17 mouse cellular contexts compared by ENCODE assay signal in the genomic region with DNA sequence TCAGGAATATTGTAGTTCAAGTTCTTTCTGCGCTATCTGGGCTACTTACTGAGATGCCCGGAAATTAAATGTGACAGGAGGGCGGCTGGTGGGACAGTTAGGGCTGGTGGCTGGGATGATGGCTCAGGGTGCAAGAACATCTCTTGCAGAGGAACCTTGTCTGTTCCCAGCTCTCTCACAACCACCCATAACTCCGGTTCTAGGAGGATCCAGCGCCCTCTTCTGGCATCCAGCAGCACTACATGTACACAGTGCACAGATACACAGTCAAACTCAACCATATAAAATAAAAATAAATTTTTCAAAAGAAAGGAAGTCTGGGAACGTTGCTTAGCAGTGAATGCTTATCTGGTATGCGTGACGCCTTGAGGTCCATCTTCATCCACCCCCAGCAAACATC. TPM values are rescaled to one million over a fixed set of nuclear protein-coding genes. Genes with fewer than 3 reads are reported as not detected.
DNase-seq lines count a peak whose midpoint lies in the region; ATAC-seq and TF ChIP-seq lines count a peak whose summit lies in the region.
"Had no signal": no experiment of that assay in that cellular context is flagged by ENCODE, and none has a peak within 500 bp of the region (broad histone marks: within the 10 kb centered on the region; RNA-seq: fewer than 3 reads in every experiment).

No protein-coding gene starts in this region.

- peaks cover 7% of the 10 kb centered on the region for H3K4me1 ChIP-seq in heart, embryonic 13.5 days
- no peaks in the 10 kb centered on the region for H3K4me1 ChIP-seq in lung, postnatal 0 days (ENCODE audit: insufficient read depth, low read depth, low read length)
- no peaks in the 10 kb centered on the region; the same call in 1 of the 2 replicates for H3K4me1 ChIP-seq in liver, postnatal 0 days (ENCODE audit: insufficient read depth)
- H3K4me1 ChIP-seq: neural tube, embryonic 15.5 days had no signal

- H3K4me3 ChIP-seq in heart, embryonic 13.5 days = 0 out of 2 replicates have a peak overlapping the region, but pooled peaks have one; percentile 9
- H3K4me3 ChIP-seq in lung, postnatal 0 days (ENCODE audit: low read depth, low read length) = no peak overlapping the region
- H3K4me3 ChIP-seq in liver, postnatal 0 days (ENCODE audit: low read depth, low read length) = no peak overlapping the region
- H3K4me3 ChIP-seq: heart, embryonic 15.5 days; hindbrain, embryonic 12.5 days; neural tube, embryonic 15.5 days had no signal

- no peak for ATAC-seq in heart, embryonic 13.5 days (ENCODE audit: extremely low read depth, insufficient number of reproducible peaks, low FRiP score, low TSS enrichment)
- ATAC-seq in lung, postnatal 0 days = no peak
- no peak for ATAC-seq in liver, postnatal 0 days

- H3K36me3 ChIP-seq in heart, embryonic 13.5 days = no peaks in the 10 kb centered on the region
- H3K36me3 ChIP-seq in lung, postnatal 0 days (ENCODE audit: insufficient read depth, low read length) = no peaks in the 10 kb centered on the region
- H3K36me3 ChIP-seq in liver, postnatal 0 days (replicated peaks; ENCODE audit: insufficient read depth, low read length) = no peaks in the 10 kb centered on the region
- H3K36me3 ChIP-seq: heart, embryonic 15.5 days; hindbrain, embryonic 12.5 days; neural tube, embryonic 15.5 days had no signal

- no peak overlapping the region for H3K27ac ChIP-seq in heart, embryonic 13.5 days (replicated peaks)
- no peak overlapping the region for H3K27ac ChIP-seq in lung, postnatal 0 days (ENCODE audit: low read length)
- H3K27ac ChIP-seq in liver, postnatal 0 days (ENCODE audit: low read depth) = no peak overlapping the region
- H3K27ac ChIP-seq: heart, embryonic 15.5 days; hindbrain, embryonic 12.5 days; neural tube, embryonic 15.5 days had no signal

- no peak overlapping the region for H3K9ac ChIP-seq in heart, embryonic 13.5 days
- H3K9ac ChIP-seq in lung, postnatal 0 days (replicated peaks; ENCODE audit: low read depth) = no peak overlapping the region
- H3K9ac ChIP-seq in liver, postnatal 0 days (replicated peaks) = no peak overlapping the region
- H3K9ac ChIP-seq: heart, embryonic 15.5 days; hindbrain, embryonic 12.5 days; neural tube, embryonic 15.5 days had no signal

- peak; percentile 45; the same call in 1 of the 2 replicates for TF ChIP-seq CTCF in lung, postnatal 0 days (IDR thresholded peaks at IDR 0.05)
- TF ChIP-seq CTCF in liver, postnatal 0 days (IDR thresholded peaks at IDR 0.05; ENCODE audit: low read depth) = peak; percentile 50

- peaks cover 42% of the 10 kb centered on the region for H3K27me3 ChIP-seq in heart, embryonic 13.5 days (replicated peaks)
- no peaks in the 10 kb centered on the region for H3K27me3 ChIP-seq in lung, postnatal 0 days (replicated peaks; ENCODE audit: insufficient read depth, low read length)
- no peaks in the 10 kb centered on the region for H3K27me3 ChIP-seq in liver, postnatal 0 days (ENCODE audit: insufficient read depth, low read length)

- no peak for DNase-seq in heart, adult 11 months
- DNase-seq in lung, postnatal 0 days (ENCODE audit: low spot score) = no peak
- DNase-seq in lung, postnatal 25 days (ENCODE audit: low spot score) = no peak
- peak; percentile 77 for DNase-seq in R1 (ENCODE audit: low read depth, low spot score)
- no peak for DNase-seq in liver, postnatal 0 days
- DNase-seq in spleen, postnatal 14 days (ENCODE audit: low spot score in 2 of 2) = no peak
- DNase-seq in right cerebral cortex, postnatal 25 days = no peak
- DNase-seq: cerebellum, adult 9-11 months; gastrocnemius, postnatal 10 days; kidney, postnatal 14 days; layer of hippocampus, postnatal 36 days; right cerebral cortex, adult 18-20 months had no signal

- no peak for TF ChIP-seq EP300 in lung, postnatal 0 days (IDR thresholded peaks at IDR 0.05)
- no peak for TF ChIP-seq EP300 in liver, postnatal 0 days (IDR thresholded peaks at IDR 0.05; ENCODE audit: low read depth)

- WGBS in heart, embryonic 13.5 days = 36% methylated on average over 8 of the region's 8 CpGs
- 39% methylated on average over 8 of the region's 8 CpGs for WGBS in lung, postnatal 0 days
- WGBS in liver, postnatal 0 days (ENCODE audit: insufficient replicate concordance) = 40% methylated on average over 8 of the region's 8 CpGs

- H3K9me3 ChIP-seq in heart, embryonic 13.5 days = no peaks in the 10 kb centered on the region
- H3K9me3 ChIP-seq in lung, postnatal 0 days (ENCODE audit: low read length) = no peaks in the 10 kb centered on the region
- H3K9me3 ChIP-seq in liver, postnatal 0 days (ENCODE audit: low read length) = no peaks in the 10 kb centered on the region
- H3K9me3 ChIP-seq: heart, embryonic 15.5 days; hindbrain, embryonic 12.5 days; neural tube, embryonic 15.5 days had no signal

- no peak overlapping the region for H3K4me2 ChIP-seq in heart, embryonic 13.5 days
- H3K4me2 ChIP-seq in lung, postnatal 0 days (replicated peaks; ENCODE audit: low read depth, low read length) = no peak overlapping the region
- no peak overlapping the region for H3K4me2 ChIP-seq in liver, postnatal 0 days (ENCODE audit: low read depth, low read length)
- H3K4me2 ChIP-seq: heart, embryonic 15.5 days; hindbrain, embryonic 12.5 days; neural tube, embryonic 15.5 days had no signal

RNA-seq across cellular contexts. Expression of gene Slc25a41, which starts 2.5 kb away (rescaled TPM):
- polyA plus RNA-seq in heart, embryonic 13.5 days (2015; fragmentation: Nextera tagmentation; extraction: Ambion mirVana) = not detected in 2 replicates
- not detected in 2 replicates for polyA plus RNA-seq in lung, postnatal 0 days (2015; fragmentation: Nextera tagmentation; extraction: Ambion mirVana)
- polyA plus RNA-seq in liver, postnatal 0 days (2015; fragmentation: Nextera tagmentation; extraction: Ambion mirVana) = not detected in 2 replicates
- polyA plus RNA-seq: embryonic facial prominence, embryonic 11.5 days; heart, embryonic 15.5 days; hindbrain, embryonic 12.5 days; neural tube, embryonic 15.5 days had no signal

RNA-seq across cellular contexts. Expression of gene Khsrp, which starts 7.7 kb away (rescaled TPM):
- polyA plus RNA-seq in heart, embryonic 13.5 days (2015; fragmentation: Nextera tagmentation; extraction: Ambion mirVana) = 29.0 and 30.5 TPM in 2 replicates
- 20.4 and 21.0 TPM in 2 replicates for polyA plus RNA-seq in lung, postnatal 0 days (2015; fragmentation: Nextera tagmentation; extraction: Ambion mirVana)
- polyA plus RNA-seq in liver, postnatal 0 days (2015; fragmentation: Nextera tagmentation; extraction: Ambion mirVana) = 14.6 and 16.6 TPM in 2 replicates

RNA-seq across cellular contexts. Expression of gene Crb3, which starts 19.9 kb away (rescaled TPM):
- polyA plus RNA-seq in heart, embryonic 13.5 days (2015; fragmentation: Nextera tagmentation; extraction: Ambion mirVana) = 2.3 and 2.5 TPM in 2 replicates
- 119 and 120 TPM in 2 replicates for polyA plus RNA-seq in lung, postnatal 0 days (2015; fragmentation: Nextera tagmentation; extraction: Ambion mirVana)
- polyA plus RNA-seq in liver, postnatal 0 days (2015; fragmentation: Nextera tagmentation; extraction: Ambion mirVana) = 33.0 and 39.9 TPM in 2 replicates

RNA-seq across cellular contexts. Expression of gene Slc25a23, which starts 20.7 kb away (rescaled TPM):
- polyA plus RNA-seq in heart, embryonic 13.5 days (2015; fragmentation: Nextera tagmentation; extraction: Ambion mirVana) = 13.2 and 14.0 TPM in 2 replicates
- polyA plus RNA-seq in lung, postnatal 0 days (2015; fragmentation: Nextera tagmentation; extraction: Ambion mirVana) = 5.8 and 5.9 TPM in 2 replicates
- polyA plus RNA-seq in liver, postnatal 0 days (2015; fragmentation: Nextera tagmentation; extraction: Ambion mirVana) = 12.7 and 12.8 TPM in 2 replicates

RNA-seq across cellular contexts. Expression of gene Gm17949, which starts 27.7 kb away (rescaled TPM):
- 0.37 and 0.48 TPM in 2 replicates for polyA plus RNA-seq in heart, embryonic 13.5 days (2015; fragmentation: Nextera tagmentation; extraction: Ambion mirVana)
- 0.50 and 0.68 TPM in 2 replicates for polyA plus RNA-seq in lung, postnatal 0 days (2015; fragmentation: Nextera tagmentation; extraction: Ambion mirVana)
- polyA plus RNA-seq in liver, postnatal 0 days (2015; fragmentation: Nextera tagmentation; extraction: Ambion mirVana) = 0.09 and 0.18 TPM in 2 replicates
- polyA plus RNA-seq: embryonic facial prominence, embryonic 11.5 days; hindbrain, embryonic 12.5 days had no signal
